Mouse (Mus musculus) thymus, adult 2 months (tissue): ENCODE measurements around the gene Vmn2r25.
"Not testable (repeated sequence)": the region's sequence is repeated elsewhere in the genome, so short reads cannot be mapped to it uniquely, and the experiment has no call there.

Source experiments
- CTCF ChIP-seq: fragments of 200-500 bp; IDR thresholded peaks from 2 replicates; pipeline ENCODE4 v1.5.1; 2012; ENCODE audit warnings: mild to moderate bottlenecking, control low read depth, low read length, moderate library complexity, borderline replicate concordance; ENCODE audit not compliant: control insufficient read depth, poor library complexity, insufficient read depth; ENCODE audit errors: extremely low read depth
- POLR2A ChIP-seq: fragments of 200-500 bp; IDR thresholded peaks from 2 replicates; pipeline ENCODE4 v1.6.1; 2012; ENCODE audit warnings: mild to moderate bottlenecking, low read length, control low read depth, moderate library complexity; ENCODE audit not compliant: control insufficient read depth, poor library complexity, insufficient read depth; ENCODE audit errors: extremely low read depth

- TF ChIP-seq CTCF, POLR2A: not testable (repeated sequence)
These were observed at the start of gene Vmn2r25 for GRCm38 (mm10) chr6:123853363-123853762.
